Mouse (Mus musculus) forebrain, postnatal 0 days (tissue): ENCODE measurements around the gene Utp11. TPM values are rescaled to one million over a fixed set of nuclear protein-coding genes. Genes with fewer than 3 reads are reported as not detected.

Source experiments
- ATAC-seq: fragments of 200-750 bp; cut with Nextera tagmentation; 2 replicates; pipeline ENCODE4 v1.8.0; 2017; ENCODE audit warnings: mild to moderate bottlenecking, moderate library complexity
- DNase-seq: peaks from one replicate; pipeline ENCODE4 v3.0.0-alpha.2; 2015
- H3K27ac ChIP-seq: fragments of 300-500 bp; sonication (generic); 2 replicates; pipeline ENCODE4 v1.5.1; 2014; ENCODE audit warnings: low read depth, mild to moderate bottlenecking, antibody characterized with exemption, low read length, moderate library complexity, mixed read lengths
- H3K27me3 ChIP-seq: fragments of 300-500 bp; sonication (generic); 2 replicates; pipeline ENCODE4 v1.6.1; 2014; ENCODE audit warnings: mild to moderate bottlenecking, low read length, mixed read lengths; ENCODE audit not compliant: insufficient read depth
- H3K36me3 ChIP-seq: fragments of 300-500 bp; sonication (generic); 2 replicates; pipeline ENCODE4 v1.6.1; 2014; ENCODE audit warnings: mild to moderate bottlenecking, moderate library complexity; ENCODE audit not compliant: insufficient read depth
- H3K4me1 ChIP-seq: fragments of 300-500 bp; sonication (generic); 2 replicates; pipeline ENCODE4 v1.6.1; 2014; ENCODE audit warnings: antibody characterized with exemption; ENCODE audit not compliant: insufficient read depth
- H3K4me2 ChIP-seq: fragments of 300-500 bp; sonication (generic); 2 replicates; pipeline ENCODE4 v1.6.1; 2014; ENCODE audit warnings: low read depth, mild to moderate bottlenecking, moderate library complexity
- H3K4me3 ChIP-seq: fragments of 300-500 bp; sonication (generic); 2 replicates; pipeline ENCODE4 v1.5.1; 2014; ENCODE audit warnings: low read depth, low read length, mixed read lengths
- H3K9ac ChIP-seq: fragments of 300-500 bp; sonication (generic); 2 replicates; pipeline ENCODE4 v1.6.1; 2014; ENCODE audit warnings: mild to moderate bottlenecking
- H3K9me3 ChIP-seq: fragments of 300-500 bp; sonication (generic); 2 replicates; pipeline ENCODE4 v1.6.1; 2016; ENCODE audit warnings: low read length
- CTCF ChIP-seq: sonication (generic); IDR thresholded peaks from 2 replicates; pipeline ENCODE4 v1.5.1; 2016; ENCODE audit warnings: antibody characterized with exemption, control low read depth, low read depth
- WGBS: fragments of 180-500 bp; shearing (Covaris S2); extraction: QIAGEN DNeasy Blood & Tissue Kit; methylation state at CpG from one replicate; pipeline ENCODE4 v1.1.7; 2014; 5-methylcytosine and 5-hydroxymethylcytosine counted together
- polyA plus RNA-seq: library from polyadenylated mRNA; unstranded; fragments of >200 nt; fragmentation: Nextera tagmentation; extraction: Ambion mirVana; gene quantifications from 2 replicates; pipeline ENCODE4 v1.2.1, GENCODE M21; 2015
- total RNA-seq: library from RNA; depleted of rRNA; stranded (reverse); fragments of >200 nt; gene quantifications from 2 replicates; pipeline ENCODE4 v1.2.3, GENCODE M21; 2014; rRNA removed

Gene Utp11
- total RNA-seq (14.2 and 16.2 TPM in 2 replicates), polyA plus RNA-seq (30.9 and 33.0 TPM in 2 replicates)

DNA sequence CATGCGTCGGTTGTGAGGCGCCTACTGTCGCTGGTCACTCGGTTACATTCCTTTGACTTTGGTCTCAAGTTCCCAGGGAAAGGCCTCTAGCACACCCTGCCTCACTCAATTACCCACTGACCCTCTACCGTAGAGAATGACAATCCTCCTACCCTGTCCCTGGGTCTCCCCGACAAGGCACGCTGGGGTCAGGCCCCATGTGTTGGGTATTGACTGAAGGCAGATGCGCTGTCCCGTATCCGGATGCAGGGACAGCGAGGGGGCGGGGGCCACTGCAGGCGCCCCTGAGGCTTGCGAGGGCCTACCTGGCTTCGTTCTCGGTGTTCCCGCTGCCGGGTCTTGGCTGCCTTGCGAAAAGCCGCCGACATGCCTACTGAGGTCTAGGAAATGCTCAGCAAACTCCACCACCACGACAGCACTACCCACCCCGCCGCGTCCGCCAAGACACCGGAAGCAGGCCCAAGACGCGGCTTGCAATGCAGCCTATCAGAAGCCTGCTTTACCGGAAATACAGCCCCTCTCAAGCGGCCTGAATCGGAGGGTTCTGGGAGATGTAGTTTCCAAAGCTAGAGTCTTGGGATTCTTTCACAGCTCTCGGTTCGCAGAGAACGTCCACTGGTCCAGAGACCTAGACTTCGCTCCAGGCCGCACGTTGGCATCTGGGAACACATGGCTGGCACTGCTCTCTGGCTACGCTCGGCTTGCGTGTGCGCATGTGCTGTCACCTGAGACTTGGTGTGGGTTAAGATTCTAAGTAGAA, at the start of gene Utp11:
Utp11 (minus strand) TSS at position 466 of the 760 bp plus-strand sequence.
- peak; percentile 91 for DNase-seq
- Histone ChIP-seq H3K27ac (peak within 1 kb of the TSS; percentile 74), H3K4me1 (0 out of 2 replicates have a peak, but pooled peaks cover 7% of the 10 kb centered on the region), H3K4me3 (peak within 1 kb of the TSS; percentile 77), H3K9me3 (no peaks in the 10 kb centered on the region), H3K36me3 (0 out of 2 replicates have a peak, but pooled peaks cover 5% of the 10 kb centered on the region), H3K9ac (peak within 1 kb of the TSS; percentile 85), H3K27me3 (no peaks in the 10 kb centered on the region; the same call in 1 of the 2 replicates), H3K4me2 (peak within 1 kb of the TSS; percentile 74)
- no peak for TF ChIP-seq CTCF
- peak; percentile 100 for ATAC-seq
- WGBS = 1% methylated on average over 43 of the region's 43 CpGs

DNA sequence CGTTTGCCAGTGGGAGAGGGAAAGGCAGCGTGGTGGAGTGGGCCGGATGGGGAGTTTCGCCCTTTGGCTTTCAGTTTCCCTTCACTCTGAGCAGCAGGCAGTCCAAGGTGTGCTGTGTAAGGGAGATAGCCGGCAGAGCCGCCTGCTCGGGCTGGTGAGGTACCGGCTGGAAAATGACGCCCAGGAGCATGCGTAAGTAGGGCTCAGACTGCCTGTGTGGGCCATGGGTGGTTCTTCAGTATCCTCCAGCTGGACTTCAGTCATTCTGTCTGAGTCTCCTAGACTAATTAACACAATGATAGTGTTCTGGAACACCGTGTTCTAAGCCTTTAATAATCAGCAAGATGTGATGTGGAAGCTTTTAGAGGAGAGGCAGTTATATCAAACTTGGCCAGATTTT, 49.4 kb upstream of the Utp11 start:
- Histone ChIP-seq H3K9ac (no peak overlapping the region), H3K4me3 (no peak overlapping the region), H3K9me3 (no peaks in the 10 kb centered on the region), H3K36me3 (peaks cover 24% of the 10 kb centered on the region), H3K27me3 (no peaks in the 10 kb centered on the region), H3K4me1 (peaks cover 9% of the 10 kb centered on the region; the same call in 1 of the 2 replicates), H3K4me2 (no peak overlapping the region), H3K27ac (no peak overlapping the region)
- WGBS = 82% methylated on average over 11 of the region's 11 CpGs
- DNase-seq (no peak), ATAC-seq (no peak)
- TF ChIP-seq CTCF = no peak

DNA sequence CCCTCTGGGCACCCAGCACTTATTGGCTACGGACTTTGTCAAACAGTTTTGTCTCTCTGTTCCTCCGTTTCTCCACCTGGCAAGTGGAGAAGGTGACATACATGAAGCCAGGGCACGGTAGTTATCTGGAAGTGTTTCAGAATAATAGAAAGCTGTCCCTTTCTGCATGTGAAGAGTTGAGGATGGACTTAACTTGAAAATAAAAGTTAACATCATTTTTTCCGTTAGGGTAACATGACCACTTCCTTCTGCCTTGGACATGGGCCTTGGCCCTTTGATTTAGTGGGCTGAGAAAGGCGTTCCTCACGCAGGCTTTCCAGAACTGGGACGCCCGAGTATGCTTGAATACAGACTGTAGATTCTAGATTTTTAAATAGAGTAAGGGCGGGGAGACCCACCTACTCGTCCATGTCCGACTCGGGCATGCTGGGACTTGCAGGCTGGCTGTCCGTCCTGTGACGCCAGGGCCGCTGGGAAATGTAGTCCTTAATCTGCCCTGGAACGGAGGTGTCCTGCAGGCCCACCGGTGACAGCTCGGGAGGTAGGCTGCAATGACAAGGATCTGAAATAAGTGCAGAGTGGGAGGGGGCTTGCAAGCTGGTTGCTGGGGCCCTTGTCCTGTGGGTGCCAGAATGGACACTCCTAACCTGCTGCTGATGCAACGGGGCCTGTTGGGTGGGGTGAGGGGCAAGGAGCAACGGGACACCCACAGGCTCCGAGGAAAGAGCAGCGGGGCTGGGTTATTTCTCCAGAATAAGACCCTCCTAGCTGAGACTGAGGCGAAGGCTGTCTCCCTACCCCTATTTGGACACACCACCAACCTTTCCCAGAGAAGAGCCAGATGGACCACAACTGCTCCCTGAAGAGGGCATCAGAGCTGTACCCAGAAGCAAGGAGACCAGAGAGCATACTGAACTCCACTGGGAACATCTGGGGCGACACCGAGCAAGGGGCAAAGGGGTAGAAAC, 48.3 kb upstream of the Utp11 start, which contains the start of gene Inpp5b:
Inpp5b (plus strand) TSS at position 475 of the 968 bp plus-strand sequence.
- H3K36me3 ChIP-seq = peaks cover 15% of the 10 kb centered on the region
- no peak; the same call in 1 of the 2 replicates for TF ChIP-seq CTCF
- WGBS = 21% methylated on average over 25 of the region's 25 CpGs
- H3K9me3 ChIP-seq = no peaks in the 10 kb centered on the region
- peak within 1 kb of the TSS; percentile 70 for H3K4me2 ChIP-seq
- peak within 1 kb of the TSS; percentile 58 for H3K27ac ChIP-seq
- no peaks in the 10 kb centered on the region for H3K27me3 ChIP-seq
- peaks cover 9% of the 10 kb centered on the region; the same call in 1 of the 2 replicates for H3K4me1 ChIP-seq
- ATAC-seq (peak; percentile 91), DNase-seq (peak; percentile 78)
- H3K9ac ChIP-seq = peak within 1 kb of the TSS; percentile 65
- peak within 1 kb of the TSS; percentile 65 for H3K4me3 ChIP-seq

DNA sequence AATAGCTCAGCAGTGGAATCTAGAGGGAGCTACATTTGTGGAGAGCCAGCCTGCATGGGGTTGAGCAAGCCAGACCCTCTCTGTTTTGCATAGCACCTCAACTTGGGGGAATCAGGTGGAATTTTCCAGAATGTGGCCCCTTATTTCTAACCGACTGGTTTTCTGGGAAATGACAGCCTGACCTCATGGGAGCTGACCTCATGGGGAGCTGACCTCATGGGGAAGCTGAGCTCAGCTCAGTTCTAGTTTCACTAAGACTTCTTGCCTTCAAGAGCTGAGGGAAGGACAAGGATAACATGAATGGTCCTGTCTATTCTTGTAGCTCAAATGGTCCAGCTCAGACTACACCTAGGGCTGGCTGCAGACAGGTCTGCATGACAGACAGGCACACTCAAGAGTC, 45.4 kb upstream of the Utp11 start:
- H3K9me3 ChIP-seq = no peaks in the 10 kb centered on the region
- H3K4me3 ChIP-seq = no peak overlapping the region
- peaks cover 1% of the 10 kb centered on the region; the same call in 1 of the 2 replicates for H3K36me3 ChIP-seq
- no peak for DNase-seq
- H3K27ac ChIP-seq = no peak overlapping the region
- TF ChIP-seq CTCF = no peak
- no peak overlapping the region for H3K4me2 ChIP-seq
- no peaks in the 10 kb centered on the region for H3K27me3 ChIP-seq
- 68% methylated on average over 1 of the region's 1 CpGs for WGBS
- no peak for ATAC-seq
- H3K4me1 ChIP-seq = peaks cover 9% of the 10 kb centered on the region; the same call in 1 of the 2 replicates
- no peak overlapping the region for H3K9ac ChIP-seq

DNA sequence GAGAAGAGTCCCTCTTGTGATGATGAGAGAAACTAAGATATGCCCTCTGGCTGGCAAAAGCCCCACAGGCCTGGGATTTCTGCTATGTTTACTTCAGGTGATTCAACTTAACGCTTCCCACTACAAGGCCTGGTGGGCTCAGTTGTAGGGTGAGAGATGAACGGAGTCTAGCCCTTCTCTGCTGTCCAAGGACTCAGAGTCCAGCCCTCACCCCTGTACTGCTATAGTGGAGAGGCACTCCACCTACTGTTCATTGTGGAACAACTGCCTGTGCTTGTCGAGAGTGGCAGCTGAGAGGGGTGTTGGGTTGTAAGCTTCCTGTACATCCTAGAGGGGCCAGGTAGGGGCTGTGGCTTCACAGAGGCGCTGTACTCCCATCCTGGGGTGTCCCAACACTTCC, 44.6 kb upstream of the Utp11 start:
- peaks cover 6% of the 10 kb centered on the region for H3K36me3 ChIP-seq
- TF ChIP-seq CTCF = peak; percentile 2
- WGBS = 60% methylated on average over 4 of the region's 4 CpGs
- H3K4me3 ChIP-seq = no peak overlapping the region
- H3K4me1 ChIP-seq = peaks cover 9% of the 10 kb centered on the region; the same call in 1 of the 2 replicates
- ATAC-seq (no peak), DNase-seq (no peak)
- H3K27ac ChIP-seq = no peak overlapping the region
- no peaks in the 10 kb centered on the region for H3K9me3 ChIP-seq
- H3K9ac ChIP-seq = no peak overlapping the region
- H3K27me3 ChIP-seq = no peaks in the 10 kb centered on the region
- no peak overlapping the region for H3K4me2 ChIP-seq

DNA sequence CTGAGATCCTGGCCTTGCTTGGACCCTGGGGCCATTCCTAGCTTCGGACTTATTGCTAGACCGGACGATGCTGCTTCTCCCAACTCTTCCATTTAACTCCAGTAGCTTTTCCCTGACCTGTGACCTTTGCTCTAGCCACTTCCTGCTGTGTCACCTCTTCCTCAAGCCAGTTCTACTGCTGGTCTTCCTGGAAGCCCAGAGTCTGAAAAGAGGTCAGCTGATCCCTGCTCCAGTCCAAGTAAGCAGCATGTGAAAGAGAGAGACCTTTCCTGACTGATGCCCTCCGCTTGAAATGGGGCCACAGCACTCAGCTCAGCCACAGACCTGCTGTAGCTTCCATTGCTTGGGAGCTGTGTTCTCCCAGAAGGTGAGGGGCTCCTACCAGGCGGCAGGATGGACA, 44.1 kb upstream of the Utp11 start:
- Histone ChIP-seq H3K4me3 (no peak overlapping the region), H3K9ac (no peak overlapping the region), H3K27ac (no peak overlapping the region), H3K4me2 (no peak overlapping the region), H3K4me1 (peaks cover 5% of the 10 kb centered on the region; the same call in 1 of the 2 replicates), H3K36me3 (peaks cover 11% of the 10 kb centered on the region), H3K9me3 (no peaks in the 10 kb centered on the region), H3K27me3 (no peaks in the 10 kb centered on the region)
- ATAC-seq = no peak
- no peak for DNase-seq
- 69% methylated on average over 5 of the region's 5 CpGs for WGBS
- no peak for TF ChIP-seq CTCF
